Mouse (Mus musculus) intestine, embryonic 14.5 days (tissue): ENCODE measurements around the gene Rpl19. TPM values are rescaled to one million over a fixed set of nuclear protein-coding genes. Genes with fewer than 3 reads are reported as not detected.
A peak's percentile ranks its signal among the peaks of the same experiment; 100 is the strongest.

Source experiments
- ATAC-seq: fragments of 200-750 bp; cut with Nextera tagmentation; replicated peaks from 2 replicates; pipeline ENCODE4 v1.8.0; 2017; ENCODE audit warnings: low read depth, moderate number of reproducible peaks, moderate TSS enrichment, moderate library complexity; ENCODE audit not compliant: low FRiP score, low TSS enrichment
- DNase-seq: peaks from one replicate; pipeline ENCODE4 v3.0.0-alpha.2; 2018; ENCODE audit warnings: low spot score
- H3K27ac ChIP-seq: fragments of 300-500 bp; sonication (generic); 2 replicates; pipeline ENCODE4 v1.5.1; 2014; ENCODE audit warnings: low read depth, mild to moderate bottlenecking, control low read depth
- H3K27me3 ChIP-seq: fragments of 300-500 bp; sonication (generic); replicated peaks from 2 replicates; pipeline ENCODE4 v1.6.1; 2014; ENCODE audit warnings: low read length, control low read depth; ENCODE audit not compliant: control insufficient read depth, insufficient read depth
- H3K36me3 ChIP-seq: fragments of 300-500 bp; sonication (generic); 2 replicates; pipeline ENCODE4 v1.6.1; 2014; ENCODE audit warnings: low read length, control low read depth; ENCODE audit not compliant: control insufficient read depth, insufficient read depth
- H3K4me1 ChIP-seq: fragments of 300-500 bp; sonication (generic); replicated peaks from 2 replicates; pipeline ENCODE4 v1.6.1; 2014; ENCODE audit warnings: low read length, control low read depth, mixed read lengths; ENCODE audit not compliant: control insufficient read depth, insufficient read depth
- H3K4me2 ChIP-seq: fragments of 300-500 bp; sonication (generic); 2 replicates; pipeline ENCODE4 v1.6.1; 2014; ENCODE audit warnings: low read length
- H3K4me3 ChIP-seq: fragments of 300-500 bp; sonication (generic); 2 replicates; pipeline ENCODE4 v1.5.1; 2014; ENCODE audit warnings: low read depth, low read length, control low read depth, mixed read lengths
- H3K9ac ChIP-seq: fragments of 300-500 bp; sonication (generic); 2 replicates; pipeline ENCODE4 v1.6.1; 2014; ENCODE audit warnings: mild to moderate bottlenecking, low read length
- H3K9me3 ChIP-seq: fragments of 300-500 bp; sonication (generic); 2 replicates; pipeline ENCODE4 v1.6.1; 2016; ENCODE audit warnings: low read length, control low read depth; ENCODE audit not compliant: control insufficient read depth
- WGBS: fragments of 180-500 bp; shearing (Covaris S2); extraction: QIAGEN DNeasy Blood & Tissue Kit; methylation state at CpG from one replicate; pipeline ENCODE4 v1.1.7; 2014; 5-methylcytosine and 5-hydroxymethylcytosine counted together
- polyA plus RNA-seq: library from polyadenylated mRNA; unstranded; fragments of >200 nt; fragmentation: Nextera tagmentation; extraction: Ambion mirVana; gene quantifications from 2 replicates; pipeline ENCODE4 v1.2.1, GENCODE M21; 2014

Rpl19 gene
- polyA plus RNA-seq, 1 experiment from 2014 or later: 1,242 TPM

GRCm38 (mm10) chr11:97997387-97997960 lies 29.0 kb upstream of the Rpl19 start:
- H3K4me1 ChIP-seq: peaks cover 5% of the 10 kb centered on the region; the same call in 1 of the 2 replicates
- no peak overlapping the region for H3K4me2 ChIP-seq
- H3K27ac ChIP-seq: no peak overlapping the region
- 79% methylated on average over 8 of the region's 8 CpGs for WGBS
- H3K4me3 ChIP-seq: no peak overlapping the region
- no peaks in the 10 kb centered on the region for H3K9me3 ChIP-seq
- no peak overlapping the region for H3K9ac ChIP-seq
- no peaks in the 10 kb centered on the region for H3K36me3 ChIP-seq
- ATAC-seq: no peak
- peaks cover 16% of the 10 kb centered on the region; the same call in 1 of the 2 replicates for H3K27me3 ChIP-seq
- no peak for DNase-seq

GRCm38 (mm10) chr11:97998074-97998793 lies 28.3 kb upstream of the Rpl19 start:
- Histone ChIP-seq H3K4me2 (no peak overlapping the region), H3K9me3 (no peaks in the 10 kb centered on the region), H3K36me3 (0 out of 2 replicates have a peak, but pooled peaks cover 6% of the 10 kb centered on the region), H3K9ac (no peak overlapping the region), H3K27ac (no peak overlapping the region), H3K4me3 (no peak overlapping the region), H3K27me3 (peaks cover 16% of the 10 kb centered on the region; the same call in 1 of the 2 replicates), H3K4me1 (peaks cover 5% of the 10 kb centered on the region; the same call in 1 of the 2 replicates)
- WGBS: 77% methylated on average over 11 of the region's 11 CpGs
- ATAC-seq: no peak
- no peak for DNase-seq

GRCm38 (mm10) chr11:97998898-97999608 lies 27.5 kb upstream of the Rpl19 start:
- Histone ChIP-seq H3K4me3 (no peak overlapping the region), H3K4me1 (peaks cover 5% of the 10 kb centered on the region; the same call in 1 of the 2 replicates), H3K27ac (no peak overlapping the region), H3K27me3 (peaks cover 16% of the 10 kb centered on the region; the same call in 1 of the 2 replicates), H3K4me2 (no peak overlapping the region), H3K9ac (no peak overlapping the region), H3K9me3 (no peaks in the 10 kb centered on the region), H3K36me3 (0 out of 2 replicates have a peak, but pooled peaks cover 6% of the 10 kb centered on the region)
- DNase-seq (no peak), ATAC-seq (no peak)
- WGBS: 60% methylated on average over 7 of the region's 7 CpGs

- Histone ChIP-seq H3K36me3 (0 out of 2 replicates have a peak, but pooled peaks cover 9% of the 10 kb centered on the region), H3K4me1 (peaks cover 5% of the 10 kb centered on the region; the same call in 1 of the 2 replicates), H3K9ac (no peak overlapping the region), H3K4me2 (no peak overlapping the region), H3K27ac (no peak overlapping the region), H3K27me3 (peaks cover 16% of the 10 kb centered on the region; the same call in 1 of the 2 replicates), H3K4me3 (no peak overlapping the region), H3K9me3 (no peaks in the 10 kb centered on the region)
- no peak for DNase-seq
- no peak for ATAC-seq
- 57% methylated on average over 5 of the region's 5 CpGs for WGBS
These were observed 26.8 kb upstream of the Rpl19 start for GRCm38 (mm10) chr11:97999748-98000147.

- no peak overlapping the region for H3K9ac ChIP-seq
- 0 out of 2 replicates have a peak, but pooled peaks cover 12% of the 10 kb centered on the region for H3K36me3 ChIP-seq
- peaks cover 16% of the 10 kb centered on the region; the same call in 1 of the 2 replicates for H3K27me3 ChIP-seq
- H3K4me1 ChIP-seq: no peaks in the 10 kb centered on the region
- WGBS: 22% methylated on average over 7 of the region's 7 CpGs
- ATAC-seq (no peak), DNase-seq (no peak)
- H3K9me3 ChIP-seq: no peaks in the 10 kb centered on the region
- no peak overlapping the region for H3K4me2 ChIP-seq
- no peak overlapping the region for H3K27ac ChIP-seq
- H3K4me3 ChIP-seq: no peak overlapping the region
These were observed 26.0 kb upstream of the Rpl19 start for GRCm38 (mm10) chr11:98000378-98001140.

GRCm38 (mm10) chr11:98001351-98001824 lies 25.1 kb upstream of the Rpl19 start:
- Histone ChIP-seq H3K27ac (no peak overlapping the region), H3K27me3 (peaks cover 16% of the 10 kb centered on the region; the same call in 1 of the 2 replicates), H3K4me3 (no peak overlapping the region), H3K4me2 (no peak overlapping the region), H3K9me3 (no peaks in the 10 kb centered on the region), H3K9ac (no peak overlapping the region), H3K4me1 (no peaks in the 10 kb centered on the region), H3K36me3 (0 out of 2 replicates have a peak, but pooled peaks cover 12% of the 10 kb centered on the region)
- DNase-seq (no peak), ATAC-seq (no peak)
- WGBS: 37% methylated on average over 11 of the region's 11 CpGs

GRCm38 (mm10) chr11:98001986-98002385 lies 24.5 kb upstream of the Rpl19 start:
- 51% methylated on average over 6 of the region's 6 CpGs for WGBS
- peaks cover 16% of the 10 kb centered on the region; the same call in 1 of the 2 replicates for H3K27me3 ChIP-seq
- H3K4me1 ChIP-seq: no peaks in the 10 kb centered on the region
- H3K9ac ChIP-seq: no peak overlapping the region
- peaks cover 14% of the 10 kb centered on the region; the same call in 1 of the 2 replicates for H3K36me3 ChIP-seq
- DNase-seq (no peak), ATAC-seq (no peak)
- no peaks in the 10 kb centered on the region for H3K9me3 ChIP-seq
- H3K4me3 ChIP-seq: no peak overlapping the region
- H3K27ac ChIP-seq: no peak overlapping the region
- no peak overlapping the region for H3K4me2 ChIP-seq

- Histone ChIP-seq H3K9ac (no peak overlapping the region), H3K27ac (no peak overlapping the region), H3K27me3 (peaks cover 16% of the 10 kb centered on the region; the same call in 1 of the 2 replicates), H3K9me3 (no peaks in the 10 kb centered on the region), H3K36me3 (peaks cover 20% of the 10 kb centered on the region), H3K4me3 (no peak overlapping the region; the same call in 1 of the 2 replicates), H3K4me2 (peak overlapping the region; percentile 32; the same call in 1 of the 2 replicates), H3K4me1 (no peaks in the 10 kb centered on the region)
- ATAC-seq: no peak
- 15% methylated on average over 12 of the region's 12 CpGs for WGBS
- peak; percentile 89 for DNase-seq
These were observed 23.9 kb upstream of the Rpl19 start for GRCm38 (mm10) chr11:98002627-98003026.
